In the genomic region with DNA sequence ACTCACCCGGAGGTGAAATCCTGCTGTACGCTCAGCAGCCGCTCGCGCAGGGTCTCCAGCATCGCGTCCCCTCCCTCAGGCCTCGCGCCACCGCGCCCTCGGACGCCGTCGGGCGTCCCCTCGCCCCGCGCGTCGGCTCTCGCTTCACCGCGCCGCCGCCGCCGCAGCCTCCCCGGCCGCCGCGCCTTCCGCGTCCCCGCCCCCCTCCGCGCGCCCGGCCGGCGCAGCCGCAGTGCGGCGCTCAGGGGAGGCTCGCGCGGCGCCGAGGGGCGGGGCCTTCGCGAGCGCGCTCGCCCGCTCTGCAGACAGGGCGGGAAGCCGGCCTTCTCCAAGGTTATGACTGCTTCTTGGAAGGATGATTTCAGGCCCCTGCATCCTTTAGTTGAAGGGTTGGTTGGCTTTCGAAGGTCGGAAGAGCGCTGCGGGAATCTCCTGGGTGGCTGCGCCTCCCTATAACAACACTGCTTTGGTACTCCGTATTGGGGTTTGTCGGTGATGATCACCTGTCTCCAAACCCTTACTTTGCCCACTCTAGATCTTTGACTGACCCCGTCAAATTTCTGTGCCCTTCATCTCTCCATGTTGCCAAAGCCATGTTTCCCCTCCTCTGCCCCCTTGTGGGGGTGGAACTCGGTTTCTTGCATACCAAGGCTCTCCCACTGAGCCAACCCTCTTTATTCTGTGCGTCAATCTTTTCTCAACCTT, we compare ENCODE assay signal across 8 mouse cellular contexts. TPM values are rescaled to one million over a fixed set of nuclear protein-coding genes. Genes with fewer than 3 reads are reported as not detected.
DNase-seq lines count a peak whose midpoint lies in the region; ATAC-seq and TF ChIP-seq lines count a peak whose summit lies in the region.

A gene (minus strand): TSS at position 237 of the 705 bp plus-strand sequence.

- TF ChIP-seq POLR2A in CH12.LX (IDR thresholded peaks at IDR 0.05; ENCODE audit: low read depth, low read length), result peak; percentile 73; the same call in 1 of the 2 replicates

- peaks cover 5 to 69% of the 10 kb centered on the region in 2 experiments for H3K4me1 ChIP-seq in CH12.LX (ENCODE audit: control insufficient read depth in 1 of 2, insufficient read depth in 2 of 2)
- peaks cover 21% of the 10 kb centered on the region for H3K4me1 ChIP-seq in forebrain, embryonic 12.5 days
- peaks cover 12% of the 10 kb centered on the region; the same call in 1 of the 2 replicates for H3K4me1 ChIP-seq in heart, postnatal 0 days (ENCODE audit: control insufficient read depth, insufficient read depth)
- H3K4me1 ChIP-seq in neural tube, embryonic 15.5 days, result peaks cover 27% of the 10 kb centered on the region

- DNase-seq in CH12.LX (ENCODE audit: extremely low read depth), result peak; percentile 58
- DNase-seq in c-Kit-positive CD71-positive TER-119-negative erythroid progenitor cells, embryonic 14.5 days (ENCODE audit: low read depth), result peak; percentile 48
- peak; percentile 68 for DNase-seq in heart, postnatal 0 days (ENCODE audit: low spot score)
- peak; percentile 84 to 90 for DNase-seq in kidney, postnatal 4 days
- DNase-seq in lung, adult 18-20 months, result peak; percentile 58 to 65
- peak; percentile 19 for DNase-seq in testis, postnatal 14 days (ENCODE audit: low spot score)

- H3K79me2 ChIP-seq in CH12.LX (replicated peaks; ENCODE audit: control insufficient read depth, extremely low read depth, insufficient read depth, poor library complexity, severe bottlenecking), result peaks cover 4% of the 10 kb centered on the region

- H3K4me3 ChIP-seq in CH12.LX (replicated peaks in 1 of 3; ENCODE audit: low read depth in 2 of 3, low read length in 2 of 3, poor library complexity in 1 of 3), result peak within 1 kb of the TSS; percentile 83 to 94 (median 84)
- peak within 1 kb of the TSS; percentile 85 for H3K4me3 ChIP-seq in forebrain, embryonic 12.5 days (replicated peaks)
- peak within 1 kb of the TSS; percentile 88 for H3K4me3 ChIP-seq in heart, postnatal 0 days (ENCODE audit: low read depth, low read length)
- peak within 1 kb of the TSS; percentile 85 for H3K4me3 ChIP-seq in neural tube, embryonic 15.5 days (replicated peaks)

- no peaks in the 10 kb centered on the region for H3K27me3 ChIP-seq in CH12.LX (replicated peaks)
- no peaks in the 10 kb centered on the region for H3K27me3 ChIP-seq in forebrain, embryonic 12.5 days
- H3K27me3 ChIP-seq in heart, postnatal 0 days (ENCODE audit: control insufficient read depth, insufficient read depth, low read length), result no peaks in the 10 kb centered on the region
- H3K27me3 ChIP-seq in neural tube, embryonic 15.5 days (replicated peaks), result no peaks in the 10 kb centered on the region

- H3K36me3 ChIP-seq in CH12.LX (replicated peaks in 1 of 2; ENCODE audit: control insufficient read depth in 1 of 2, insufficient read depth in 1 of 2, low read length in 1 of 2), result peaks cover 3 to 19% of the 10 kb centered on the region in 2 experiments
- 0 out of 2 replicates have a peak, but pooled peaks cover 4% of the 10 kb centered on the region for H3K36me3 ChIP-seq in forebrain, embryonic 12.5 days (replicated peaks)
- no peaks in the 10 kb centered on the region for H3K36me3 ChIP-seq in heart, postnatal 0 days (replicated peaks; ENCODE audit: control insufficient read depth, insufficient read depth, low read length)
- H3K36me3 ChIP-seq in neural tube, embryonic 15.5 days, result no peaks in the 10 kb centered on the region

- in situ Hi-C loops in CH12.LX (cut with MboI; ENCODE audit: low pct_ligation_motif_present, low pct_unique_long_range_greater_than_20kb, low sequenced_read_pairs), result no loop called here

- TF ChIP-seq EP300 in CH12.LX (IDR thresholded peaks at IDR 0.05; ENCODE audit: low read length), result no peak
- TF ChIP-seq EP300 in heart, postnatal 0 days (IDR thresholded peaks at IDR 0.05; ENCODE audit: low read depth), result no peak

- H3K4me2 ChIP-seq in CH12.LX (ENCODE audit: insufficient read depth, low read depth, poor library complexity, severe bottlenecking), result peak within 1 kb of the TSS; percentile 72
- peak within 1 kb of the TSS; percentile 67 for H3K4me2 ChIP-seq in forebrain, embryonic 12.5 days
- peak within 1 kb of the TSS; percentile 73 for H3K4me2 ChIP-seq in heart, postnatal 0 days (ENCODE audit: low read depth, low read length)
- peak within 1 kb of the TSS; percentile 81 for H3K4me2 ChIP-seq in neural tube, embryonic 15.5 days

- H3K27ac ChIP-seq in CH12.LX (ENCODE audit: insufficient read depth, low read depth), result 0 out of 2 replicates have a peak within 1 kb of the TSS, but pooled peaks have one; percentile 1
- peak within 1 kb of the TSS; percentile 63 for H3K27ac ChIP-seq in forebrain, embryonic 12.5 days
- H3K27ac ChIP-seq in heart, postnatal 0 days (ENCODE audit: low read depth), result peak within 1 kb of the TSS; percentile 90
- H3K27ac ChIP-seq in neural tube, embryonic 15.5 days (replicated peaks), result peak within 1 kb of the TSS; percentile 86

- peak in 1 of 2 experiments; percentile 7; a peak in 1 of 4 replicates for TF ChIP-seq CTCF in CH12.LX (conservative IDR thresholded peaks at IDR 0.05 in 1 of 2, IDR thresholded peaks at IDR 0.05 in 1 of 2; ENCODE audit: low read depth in 2 of 2, low read length in 2 of 2)
- peak; percentile 21 for TF ChIP-seq CTCF in heart, postnatal 0 days (IDR thresholded peaks at IDR 0.05; ENCODE audit: low read depth)

- dilution Hi-C loops in CH12.LX (cut with MboI; ENCODE audit: extremely low pct_ligation_motif_present, extremely low pct_unique_long_range_greater_than_20kb, low sequenced_read_pairs), result no loop called here

- no peaks in the 10 kb centered on the region for H3K9me3 ChIP-seq in CH12.LX (replicated peaks; ENCODE audit: low read length)
- no peaks in the 10 kb centered on the region for H3K9me3 ChIP-seq in forebrain, embryonic 12.5 days
- H3K9me3 ChIP-seq in heart, postnatal 0 days (replicated peaks; ENCODE audit: control insufficient read depth, low read length), result no peaks in the 10 kb centered on the region
- no peaks in the 10 kb centered on the region for H3K9me3 ChIP-seq in neural tube, embryonic 15.5 days (replicated peaks)

- under 1% methylated on average over 64 of the region's 68 CpGs for WGBS in forebrain, embryonic 12.5 days
- under 1% methylated on average over 44 of the region's 68 CpGs for WGBS in heart, postnatal 0 days
- under 1% methylated on average over 60 of the region's 68 CpGs for WGBS in neural tube, embryonic 15.5 days

- peak; percentile 90 for ATAC-seq in forebrain, embryonic 12.5 days (ENCODE audit: low FRiP score)
- peak; percentile 89 for ATAC-seq in heart, postnatal 0 days (ENCODE audit: insufficient read depth, low read depth)
- peak; percentile 92 for ATAC-seq in neural tube, embryonic 15.5 days (ENCODE audit: low FRiP score)

- peak within 1 kb of the TSS; percentile 75 for H3K9ac ChIP-seq in CH12.LX (ENCODE audit: insufficient read depth, low read depth)
- peak within 1 kb of the TSS; percentile 80 for H3K9ac ChIP-seq in forebrain, embryonic 12.5 days
- peak within 1 kb of the TSS; percentile 84 for H3K9ac ChIP-seq in heart, postnatal 0 days (replicated peaks; ENCODE audit: low read depth, low read length)
- H3K9ac ChIP-seq in neural tube, embryonic 15.5 days (replicated peaks), result peak within 1 kb of the TSS; percentile 78

- no peak for TF ChIP-seq RAD21 in CH12.LX (IDR thresholded peaks at IDR 0.05; ENCODE audit: low read depth, low read length)

TF ChIP-seq in CH12.LX, 34 proteins besides CTCF, POLR2A, EP300 and RAD21 (continues in another document):
- TF ChIP-seq ZNF384 (IDR thresholded peaks at IDR 0.05; ENCODE audit: low read depth, low read length) (no peak), JUND (conservative IDR thresholded peaks at IDR 0.05; ENCODE audit: low read depth, low read length) (no peak), TCF12 (IDR thresholded peaks at IDR 0.05; ENCODE audit: low read depth, low read length) (no peak), ZMIZ1 (IDR thresholded peaks at IDR 0.05; ENCODE audit: low read depth, low read length) (no peak), MEF2A (IDR thresholded peaks at IDR 0.05; ENCODE audit: borderline replicate concordance, low read depth, low read length) (no peak), BHLHE40 (IDR thresholded peaks at IDR 0.05; ENCODE audit: low read depth, low read length) (no peak), IRF4 (IDR thresholded peaks at IDR 0.05; ENCODE audit: low read depth, low read length) (no peak), RCOR1 (conservative IDR thresholded peaks at IDR 0.05; ENCODE audit: low read depth, low read length) (no peak), ETS1 (conservative IDR thresholded peaks at IDR 0.05; ENCODE audit: low read depth, low read length) (no peak), USF2 (conservative IDR thresholded peaks at IDR 0.05; ENCODE audit: low read depth, low read length) (no peak), HCFC1 (IDR thresholded peaks at IDR 0.05; ENCODE audit: low read depth, low read length) (no peak; the same call in 1 of the 2 replicates), MAFK (IDR thresholded peaks at IDR 0.05; ENCODE audit: insufficient replicate concordance, low read length) (no peak), ZC3H11A (IDR thresholded peaks at IDR 0.05; ENCODE audit: low read depth, low read length) (no peak), MAZ (IDR thresholded peaks at IDR 0.05; ENCODE audit: low read depth, low read length) (no peak), KAT2A (IDR thresholded peaks at IDR 0.05; ENCODE audit: insufficient replicate concordance, low read length) (no peak), E2F4 (IDR thresholded peaks at IDR 0.05; ENCODE audit: insufficient replicate concordance, low read depth, low read length) (0 out of 2 replicates have a peak, but pooled peaks have one; percentile 35), SMC3 (IDR thresholded peaks at IDR 0.05; ENCODE audit: low read depth, low read length) (no peak), CHD2 (IDR thresholded peaks at IDR 0.05; ENCODE audit: low read length) (no peak), POLR2AphosphoS2 (IDR thresholded peaks at IDR 0.05; ENCODE audit: low read depth, low read length) (no peak), TBP (conservative IDR thresholded peaks at IDR 0.05; ENCODE audit: low read depth, low read length) (no peak), NELFE (IDR thresholded peaks at IDR 0.05; ENCODE audit: low read depth, low read length) (peak; percentile 55), UBTF (IDR thresholded peaks at IDR 0.05; ENCODE audit: low read depth, low read length) (no peak), SIN3A (IDR thresholded peaks at IDR 0.05; ENCODE audit: low read length) (peak; percentile 28), PAX5 (IDR thresholded peaks at IDR 0.05; ENCODE audit: low read length) (no peak)

RNA-seq across cellular contexts. Expression of the gene that starts here (rescaled TPM):
- total RNA-seq in CH12.LX (2012; rRNA removed) (32.0 and 32.4 TPM in 2 replicates), CH12.LX (2014; rRNA removed) (35.9 and 37.0 TPM in 2 replicates)
- 69.2 and 85.0 TPM in 2 replicates for polyA plus RNA-seq in CH12.LX (2012; ENCODE audit: insufficient read length, low read depth)
- polyA plus RNA-seq in forebrain, embryonic 12.5 days (2016; fragmentation: Nextera tagmentation; extraction: Ambion mirVana), result 86.7 and 87.1 TPM in 2 replicates
- 51.1 and 53.7 TPM in 2 replicates for total RNA-seq in heart, postnatal 0 days (2014; rRNA removed; ENCODE audit: low replicate concordance)
- polyA plus RNA-seq in heart, postnatal 0 days (2015; fragmentation: Nextera tagmentation; extraction: Ambion mirVana), result 84.5 and 86.0 TPM in 2 replicates
- polyA plus RNA-seq in neural tube, embryonic 15.5 days (2015; fragmentation: Nextera tagmentation; extraction: Ambion mirVana), result 136 and 139 TPM in 2 replicates

Comparison
In these comparisons a context has a peak if more than half of its experiments do, and no peak if none do; other contexts are left out.
1. Peak in every context shown above with its lines: DNase-seq, ATAC-seq, H3K4me3 ChIP-seq and H3K27ac ChIP-seq.
2. DNase-seq: peak in every context shown above with its lines; median percentile 87 in kidney, postnatal 4 days; 68 in heart, postnatal 0 days; 62 in lung, adult 18-20 months; 58 in CH12.LX; 48 in c-Kit-positive CD71-positive TER-119-negative erythroid progenitor cells, embryonic 14.5 days; 19 in testis, postnatal 14 days.
3. H3K27ac ChIP-seq: peak in every context shown above with its lines; median percentile 90 in heart, postnatal 0 days; 86 in neural tube, embryonic 15.5 days; 63 in forebrain, embryonic 12.5 days; 1 in CH12.LX.